Mouse (Mus musculus): ENCODE results near the gene Amd1. TPM values are rescaled to one million over a fixed set of nuclear protein-coding genes. Genes with fewer than 3 reads are reported as not detected.

Gene Amd1
- polyA plus RNA-seq (2017; shearing (Covaris generic)), result 174 TPM

DNA sequence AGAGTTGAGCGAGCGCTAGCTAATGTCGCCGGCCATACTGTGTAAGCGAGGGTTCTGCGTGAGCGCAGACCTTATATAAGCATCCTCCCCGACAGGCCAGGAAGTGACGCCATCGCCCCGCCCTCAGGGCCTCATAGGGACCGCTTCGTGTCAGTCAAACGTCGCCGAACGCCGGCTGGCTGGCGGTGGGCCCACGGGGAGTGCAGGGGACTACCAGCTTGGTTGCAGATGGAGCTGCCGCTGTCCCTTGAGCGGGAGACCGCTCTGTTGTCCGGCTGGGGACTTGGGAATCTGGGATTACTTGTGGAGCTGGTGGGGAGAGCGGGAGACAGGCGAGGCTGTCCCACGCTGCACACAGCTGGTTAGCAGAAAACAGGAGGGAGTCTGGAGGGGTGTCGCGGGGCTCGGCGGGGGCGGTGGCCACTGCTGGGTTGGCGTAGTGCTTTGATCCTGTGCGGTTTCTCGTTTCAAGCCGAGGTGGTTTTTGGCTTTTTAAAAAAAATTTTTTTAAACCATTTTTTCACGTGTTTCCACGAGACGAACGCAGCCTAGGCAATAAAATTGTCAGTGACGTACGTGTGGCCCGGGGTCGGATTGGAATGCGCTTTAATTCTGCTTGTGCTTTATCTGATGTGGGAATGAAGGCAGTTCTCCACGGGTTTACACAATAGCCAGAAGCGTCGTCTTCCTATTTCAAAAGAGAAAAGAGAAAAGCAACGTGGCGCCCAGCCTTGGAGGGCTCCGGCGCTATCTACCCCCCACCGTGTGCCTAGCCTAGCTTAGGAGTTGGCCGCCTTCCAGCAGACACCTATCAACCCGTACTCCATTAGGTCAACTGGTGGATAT, at the start of gene Amd1:
Gene Amd1, minus strand, starts transcription at position 47 of the 846 bp plus-strand sequence.

DNA sequence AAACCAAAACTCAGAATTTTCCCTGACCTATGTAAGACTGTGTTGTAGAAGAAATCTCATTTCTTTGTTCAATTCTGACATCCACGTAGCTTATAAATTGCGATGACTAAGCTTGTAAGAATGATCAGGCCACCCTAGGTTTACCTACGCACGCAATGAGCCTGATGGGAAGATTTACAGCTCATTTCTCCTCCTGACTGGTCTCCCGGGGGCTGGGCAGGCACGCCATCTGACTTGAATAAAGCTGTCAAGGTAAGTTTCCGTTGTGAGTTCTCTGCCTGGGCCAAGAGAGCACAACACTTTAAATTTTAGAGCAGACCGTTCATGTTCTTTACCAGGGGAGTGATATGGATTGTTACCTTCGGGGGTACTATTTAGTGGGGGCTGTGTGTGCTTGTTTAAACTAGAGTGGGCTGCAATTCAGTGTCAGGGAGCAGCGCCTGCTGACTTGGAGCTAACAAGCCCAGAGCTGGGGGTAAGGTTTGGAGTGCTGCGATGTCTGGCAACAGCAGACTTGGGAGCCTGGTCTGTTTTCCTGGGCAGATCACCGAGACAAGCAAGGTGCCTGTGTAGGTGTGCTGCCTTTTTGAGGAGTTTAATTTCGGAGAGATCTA, 37.5 kb upstream of the Amd1 start, which contains the start of gene Cdk19:
Gene Cdk19, plus strand, starts transcription at position 214 of the 614 bp plus-strand sequence.

DNA sequence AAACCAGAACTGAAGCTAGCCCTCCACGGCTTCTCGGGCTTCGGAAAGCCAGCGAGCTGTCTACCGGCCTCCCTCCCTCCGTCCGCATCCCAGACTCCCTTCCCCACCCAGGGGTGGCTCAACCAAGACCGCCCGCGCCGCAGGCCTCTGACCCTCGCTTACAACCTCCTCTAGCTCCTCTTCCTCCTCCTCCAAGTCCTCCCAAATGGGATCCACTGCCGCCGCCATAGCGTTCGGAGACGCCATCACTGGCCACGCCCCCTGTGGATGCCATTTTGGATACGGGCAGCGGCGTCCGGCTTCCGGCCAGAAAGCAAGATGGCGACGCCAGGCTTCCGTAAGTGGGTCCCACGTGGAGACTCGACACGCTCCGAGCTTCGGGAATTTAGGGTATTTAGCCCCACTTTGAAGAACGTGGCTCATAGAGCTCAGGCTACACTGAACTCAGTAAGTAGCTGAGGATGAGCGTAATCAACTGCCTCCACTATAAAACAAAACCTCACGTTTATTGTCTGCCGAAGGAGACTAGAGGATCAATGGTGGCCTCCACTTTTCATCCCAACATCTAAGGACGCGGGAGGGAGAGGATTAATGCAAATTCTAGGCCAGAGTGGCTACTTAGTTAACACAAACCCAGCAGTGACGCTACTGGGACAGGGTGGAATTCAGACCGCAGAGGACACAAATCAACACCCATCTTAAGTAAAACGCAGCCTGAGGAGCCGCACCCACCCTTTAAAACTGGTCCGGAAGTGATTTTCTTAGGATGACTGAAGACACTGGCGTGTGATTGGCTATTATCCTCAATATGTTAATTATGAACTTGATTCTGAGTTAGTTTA, 44.4 kb downstream of the Amd1 start, which contains the start of gene Gtf3c6:
Gene Gtf3c6, minus strand, starts transcription at position 695 of the 842 bp plus-strand sequence.

DNA sequence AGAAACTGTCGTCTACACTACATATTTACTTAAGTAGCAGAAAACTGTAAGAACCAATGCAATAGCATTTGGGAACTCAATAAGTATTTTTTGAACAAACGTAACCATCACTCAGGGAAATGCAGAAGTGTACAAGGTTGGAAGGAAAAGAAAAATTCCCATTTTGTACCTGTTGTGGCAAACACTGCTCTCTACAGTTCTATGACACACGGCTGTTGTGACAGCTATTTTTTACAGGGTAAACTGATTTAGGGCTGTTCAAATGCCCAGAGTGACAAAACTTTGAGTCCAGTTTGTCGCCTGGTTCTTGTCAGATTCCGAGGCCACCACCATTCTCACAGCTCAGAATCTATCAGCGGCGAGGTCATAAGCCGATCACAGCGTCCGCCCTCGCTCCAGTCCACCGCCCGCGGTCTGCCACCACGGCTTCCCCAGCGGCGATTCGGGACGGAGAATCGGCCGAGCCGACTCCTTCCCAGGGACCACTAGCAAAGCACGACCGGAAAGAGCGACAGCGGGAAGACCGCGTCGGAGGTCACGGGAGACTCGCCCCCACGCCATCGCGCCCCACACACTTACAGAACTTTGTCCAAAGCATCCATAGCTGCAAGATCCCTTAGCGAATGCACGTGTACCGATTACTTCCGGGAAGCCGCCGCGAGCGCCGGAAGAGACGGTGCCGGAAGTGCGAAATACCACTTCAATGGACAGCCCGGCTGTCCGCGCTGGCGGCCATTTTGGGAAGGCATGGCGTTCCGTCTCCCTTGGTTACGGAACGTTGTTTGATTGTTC, 55.4 kb downstream of the Amd1 start, which contains the start of gene Rpf2:
Gene Rpf2, minus strand, starts transcription at position 663 of the 792 bp plus-strand sequence.

Other genes with a start within 250 kb of the Amd1 start
- 1.4 TPM for gene Slc16a10, start 159.9 kb downstream of the Amd1 start, polyA plus RNA-seq (2017; shearing (Covaris generic))
- 33.4 TPM for gene Rpf2, start 55.1 kb downstream of the Amd1 start, polyA plus RNA-seq (2017; shearing (Covaris generic))
- 51.2 TPM for gene Gtf3c6, start 44.1 kb downstream of the Amd1 start, polyA plus RNA-seq (2017; shearing (Covaris generic))
- gene Cdk19, start 37.4 kb upstream of the Amd1 start, polyA plus RNA-seq (2017; shearing (Covaris generic)), result 26.8 TPM

All from effector memory CD4-positive, alpha-beta T cell, adult 7 months (primary cell).